ENCODE assay signal across 9 mouse cellular contexts in the genomic region with DNA sequence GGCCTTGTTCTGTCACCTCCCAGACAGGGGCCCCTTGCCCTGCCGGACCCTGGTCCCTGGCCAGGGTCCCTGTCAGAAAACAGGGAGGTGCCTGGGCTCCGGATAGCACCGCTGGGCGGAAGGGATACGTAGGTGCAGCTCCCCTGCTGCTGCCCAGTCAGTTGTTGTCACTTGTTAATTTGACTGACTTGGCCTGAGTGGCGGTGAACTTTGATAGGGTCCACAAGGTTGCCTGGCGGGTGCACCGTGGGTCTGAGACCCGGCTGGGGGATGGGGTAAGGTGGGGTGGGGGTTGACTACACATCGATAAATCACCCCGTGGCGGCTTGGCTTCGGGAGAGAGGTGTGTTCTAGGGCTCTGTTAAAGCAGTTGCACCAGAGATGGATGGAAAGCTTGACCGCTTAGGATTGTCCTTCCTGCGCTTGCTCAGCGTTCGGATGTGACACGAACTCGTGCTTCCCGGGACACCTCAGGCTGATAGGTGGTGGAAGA. TPM values are rescaled to one million over a fixed set of nuclear protein-coding genes. Genes with fewer than 3 reads are reported as not detected.
A peak's percentile ranks its signal among the peaks of the same experiment; 100 is the strongest.
DNase-seq lines count a peak whose midpoint lies in the region; ATAC-seq lines count a peak whose summit lies in the region.
"Had no signal": no experiment of that assay in that cellular context is flagged by ENCODE, and none has a peak within 500 bp of the region (broad histone marks: within the 10 kb centered on the region; RNA-seq: fewer than 3 reads in every experiment).

No protein-coding gene starts in this region.

- H3K4me3 ChIP-seq in embryonic facial prominence, embryonic 13.5 days: peak overlapping the region; percentile 91
- H3K4me3 ChIP-seq in limb, embryonic 12.5 days (replicated peaks): peak overlapping the region; percentile 88
- H3K4me3 ChIP-seq in midbrain, embryonic 16.5 days (ENCODE audit: low read depth, low read length): peak overlapping the region; percentile 91

- H3K4me2 ChIP-seq in embryonic facial prominence, embryonic 13.5 days: peak overlapping the region; percentile 88
- peak overlapping the region; percentile 90 for H3K4me2 ChIP-seq in limb, embryonic 12.5 days
- H3K4me2 ChIP-seq in midbrain, embryonic 16.5 days (ENCODE audit: low read length): peak overlapping the region; percentile 92

- no peaks in the 10 kb centered on the region for H3K9me3 ChIP-seq in embryonic facial prominence, embryonic 13.5 days
- no peaks in the 10 kb centered on the region for H3K9me3 ChIP-seq in limb, embryonic 12.5 days
- no peaks in the 10 kb centered on the region for H3K9me3 ChIP-seq in midbrain, embryonic 16.5 days (replicated peaks; ENCODE audit: control insufficient read depth, low read length, poor library complexity, severe bottlenecking)

- peak overlapping the region; percentile 88 for H3K9ac ChIP-seq in embryonic facial prominence, embryonic 13.5 days
- peak overlapping the region; percentile 87 for H3K9ac ChIP-seq in limb, embryonic 12.5 days (replicated peaks)
- H3K9ac ChIP-seq in midbrain, embryonic 16.5 days (ENCODE audit: low read depth, low read length): peak overlapping the region; percentile 81

- H3K27ac ChIP-seq in embryonic facial prominence, embryonic 13.5 days: no peak overlapping the region
- peak overlapping the region; percentile 83 for H3K27ac ChIP-seq in limb, embryonic 12.5 days
- H3K27ac ChIP-seq in midbrain, embryonic 16.5 days (ENCODE audit: low read length): peak overlapping the region; percentile 60

- H3K4me1 ChIP-seq in embryonic facial prominence, embryonic 13.5 days: peaks cover 29% of the 10 kb centered on the region
- H3K4me1 ChIP-seq in limb, embryonic 12.5 days (replicated peaks): peaks cover 31% of the 10 kb centered on the region
- H3K4me1 ChIP-seq in midbrain, embryonic 16.5 days (ENCODE audit: control insufficient read depth, insufficient read depth, low read length): peaks cover 20% of the 10 kb centered on the region

- peak; percentile 27 for ATAC-seq in embryonic facial prominence, embryonic 13.5 days (ENCODE audit: insufficient number of reproducible peaks, insufficient read depth, low FRiP score, low TSS enrichment, low read depth)
- ATAC-seq in limb, embryonic 12.5 days (ENCODE audit: insufficient number of reproducible peaks, insufficient read depth, low FRiP score, low TSS enrichment, low read depth): peak; percentile 40; the same call in 1 of the 2 replicates
- peak; percentile 69 for ATAC-seq in midbrain, embryonic 16.5 days

- WGBS in embryonic facial prominence, embryonic 13.5 days: under 1% methylated on average over 20 of the region's 20 CpGs
- 0% methylated on average over 20 of the region's 20 CpGs for WGBS in limb, embryonic 12.5 days
- WGBS in midbrain, embryonic 16.5 days: under 1% methylated on average over 20 of the region's 20 CpGs

- intact Hi-C loops in heart, postnatal 36 days (cut with DNase I): no loop called here

- no peaks in the 10 kb centered on the region for H3K27me3 ChIP-seq in embryonic facial prominence, embryonic 13.5 days
- no peaks in the 10 kb centered on the region for H3K27me3 ChIP-seq in limb, embryonic 12.5 days
- no peaks in the 10 kb centered on the region for H3K27me3 ChIP-seq in midbrain, embryonic 16.5 days (ENCODE audit: control insufficient read depth, insufficient read depth, low read depth, low read length)

- DNase-seq in gastrocnemius, postnatal 10 days: peak; percentile 14
- DNase-seq in gastrocnemius, adult 8-10 months (ENCODE audit: low spot score in 2 of 2): no peak
- peak; percentile 50 for DNase-seq in R1 (ENCODE audit: low read depth, low spot score)
- DNase-seq in heart, postnatal 36 days: peak; percentile 31 to 49
- DNase-seq in yolk sac, embryonic 10.5 days (ENCODE audit: low spot score): no peak

- no peaks in the 10 kb centered on the region for H3K36me3 ChIP-seq in embryonic facial prominence, embryonic 13.5 days
- no peaks in the 10 kb centered on the region for H3K36me3 ChIP-seq in limb, embryonic 12.5 days
- H3K36me3 ChIP-seq in midbrain, embryonic 16.5 days (ENCODE audit: control insufficient read depth, insufficient read depth, low read length): no peaks in the 10 kb centered on the region

RNA-seq across cellular contexts. Expression of a gene that starts 0.6 kb away (rescaled TPM):
- total RNA-seq in gastrocnemius, postnatal 10 days (2021): 10 to 100 TPM; 13.6 to 15.5 TPM
- 1 to 10 TPM; 1.4 to 2.4 (median 2.0) TPM for total RNA-seq in gastrocnemius, adult 8-10 months (2022)
- 28.9 and 33.6 TPM in 2 replicates for polyA plus RNA-seq in embryonic facial prominence, embryonic 13.5 days (2015; fragmentation: Nextera tagmentation; extraction: Ambion mirVana)
- 1 to 10 TPM; 6.3 to 7.4 TPM for total RNA-seq in heart, postnatal 36 days (2021)
- 26.9 and 33.1 TPM in 2 replicates for polyA plus RNA-seq in limb, embryonic 12.5 days (2016; fragmentation: Nextera tagmentation; extraction: Ambion mirVana)
- polyA plus RNA-seq in midbrain, embryonic 16.5 days (2015; fragmentation: Nextera tagmentation; extraction: Ambion mirVana): 4.4 and 6.1 TPM in 2 replicates

RNA-seq across cellular contexts. Expression of a gene that starts 24.6 kb away (rescaled TPM):
- total RNA-seq in gastrocnemius, postnatal 10 days (2021): not detected
- not detected for total RNA-seq in gastrocnemius, adult 8-10 months (2022)
- not detected in 2 replicates for polyA plus RNA-seq in embryonic facial prominence, embryonic 13.5 days (2015; fragmentation: Nextera tagmentation; extraction: Ambion mirVana)
- not detected for total RNA-seq in heart, postnatal 36 days (2021)
- polyA plus RNA-seq in limb, embryonic 12.5 days (2016; fragmentation: Nextera tagmentation; extraction: Ambion mirVana): not detected in 2 replicates
- polyA plus RNA-seq in midbrain, embryonic 16.5 days (2015; fragmentation: Nextera tagmentation; extraction: Ambion mirVana): not detected in 2 replicates
- total RNA-seq: layer of hippocampus, postnatal 36 days had no signal

RNA-seq across cellular contexts. Expression of a gene that starts 36.0 kb away (rescaled TPM):
- total RNA-seq in gastrocnemius, postnatal 10 days (2021): not detected
- not detected for total RNA-seq in gastrocnemius, adult 8-10 months (2022)
- 0.14 TPM in 1 of 2 replicates, not detected in the other for polyA plus RNA-seq in embryonic facial prominence, embryonic 13.5 days (2015; fragmentation: Nextera tagmentation; extraction: Ambion mirVana)
- not detected for total RNA-seq in heart, postnatal 36 days (2021)
- polyA plus RNA-seq in limb, embryonic 12.5 days (2016; fragmentation: Nextera tagmentation; extraction: Ambion mirVana): 0.12 TPM in 1 of 2 replicates, not detected in the other
- not detected in 2 replicates for polyA plus RNA-seq in midbrain, embryonic 16.5 days (2015; fragmentation: Nextera tagmentation; extraction: Ambion mirVana)
- total RNA-seq: layer of hippocampus, postnatal 36 days had no signal

RNA-seq across cellular contexts. Expression of a gene that starts 52.3 kb away (rescaled TPM):
- not detected for total RNA-seq in gastrocnemius, postnatal 10 days (2021)
- total RNA-seq in gastrocnemius, adult 8-10 months (2022): not detected
- not detected in 2 replicates for polyA plus RNA-seq in embryonic facial prominence, embryonic 13.5 days (2015; fragmentation: Nextera tagmentation; extraction: Ambion mirVana)
- total RNA-seq in heart, postnatal 36 days (2021): not detected
- 0.19 TPM in 1 of 2 replicates, not detected in the other for polyA plus RNA-seq in limb, embryonic 12.5 days (2016; fragmentation: Nextera tagmentation; extraction: Ambion mirVana)
- not detected in 2 replicates for polyA plus RNA-seq in midbrain, embryonic 16.5 days (2015; fragmentation: Nextera tagmentation; extraction: Ambion mirVana)
- total RNA-seq: layer of hippocampus, postnatal 36 days had no signal

Comparison
In these comparisons a context has a peak if more than half of its experiments do, and no peak if none do; other contexts are left out.
1. DNase-seq: peak in gastrocnemius, postnatal 10 days (single experiment), R1 (single experiment) and heart, postnatal 36 days (2 of 2); none in gastrocnemius, adult 8-10 months (0 of 2) and yolk sac, embryonic 10.5 days (single experiment).
2. Peak in every context shown above with its lines, with median percentiles within 50 percentile points of each other: ATAC-seq, H3K4me2 ChIP-seq, H3K4me3 ChIP-seq and H3K9ac ChIP-seq.